Mouse (Mus musculus) stomach, postnatal 0 days (tissue): ENCODE data around the gene Stra6. TPM values are rescaled to one million over a fixed set of nuclear protein-coding genes. Genes with fewer than 3 reads are reported as not detected.

ENCODE experiments used
- ATAC-seq: fragments of 200-750 bp; cut with Nextera tagmentation; 2 replicates; pipeline ENCODE4 v1.8.0; 2017; ENCODE audit not compliant: low FRiP score, low TSS enrichment
- DNase-seq: peaks from one replicate; pipeline ENCODE4 v3.0.0-alpha.2; 2016; ENCODE audit warnings: low spot score
- H3K27ac ChIP-seq: fragments of 300-500 bp; sonication (generic); replicated peaks from 2 replicates; pipeline ENCODE4 v1.5.1; 2014; ENCODE audit warnings: mild to moderate bottlenecking, control low read depth
- H3K27me3 ChIP-seq: fragments of 300-500 bp; sonication (generic); 2 replicates; pipeline ENCODE4 v1.6.1; 2014; ENCODE audit warnings: low read length; ENCODE audit not compliant: control insufficient read depth, insufficient read depth
- H3K36me3 ChIP-seq: fragments of 300-500 bp; sonication (generic); 2 replicates; pipeline ENCODE4 v1.6.1; 2014; ENCODE audit warnings: low read length, mixed read lengths; ENCODE audit not compliant: control insufficient read depth, insufficient read depth
- H3K4me1 ChIP-seq: fragments of 300-500 bp; sonication (generic); replicated peaks from 2 replicates; pipeline ENCODE4 v1.6.1; 2014; ENCODE audit warnings: antibody characterized with exemption; ENCODE audit not compliant: control insufficient read depth, insufficient read depth
- H3K4me2 ChIP-seq: fragments of 300-500 bp; sonication (generic); replicated peaks from 2 replicates; pipeline ENCODE4 v1.6.1; 2014; ENCODE audit warnings: low read depth, mild to moderate bottlenecking, control low read depth, moderate library complexity
- H3K4me3 ChIP-seq: fragments of 300-500 bp; sonication (generic); 2 replicates; pipeline ENCODE4 v1.5.1; 2014; ENCODE audit warnings: low read depth, low read length, control low read depth
- H3K9ac ChIP-seq: fragments of 300-500 bp; sonication (generic); 2 replicates; pipeline ENCODE4 v1.6.1; 2014; ENCODE audit warnings: mild to moderate bottlenecking, low read length, control low read depth, mixed read lengths
- H3K9me3 ChIP-seq: fragments of 300-500 bp; sonication (generic); 2 replicates; pipeline ENCODE4 v1.6.1; 2016; ENCODE audit warnings: low read length; ENCODE audit not compliant: control insufficient read depth
- CTCF ChIP-seq: IDR thresholded peaks from 2 replicates; pipeline ENCODE4 v1.5.1; 2016; ENCODE audit warnings: antibody characterized with exemption, low read depth, mild to moderate bottlenecking, moderate library complexity
- EP300 ChIP-seq: optimal IDR thresholded peaks from 2 replicates; pipeline ENCODE3; 2016; ENCODE audit warnings: antibody characterized with exemption
- WGBS: fragments of 180-500 bp; shearing (Covaris S2); extraction: QIAGEN DNeasy Blood & Tissue Kit; methylation state at CpG from one replicate; pipeline ENCODE4 v1.1.7; 2014; 5-methylcytosine and 5-hydroxymethylcytosine counted together
- polyA plus RNA-seq: library from polyadenylated mRNA; unstranded; fragments of >200 nt; fragmentation: Nextera tagmentation; extraction: Ambion mirVana; gene quantifications from 2 replicates; pipeline ENCODE4 v1.2.1, GENCODE M21; 2015

Stra6 gene
- polyA plus RNA-seq, 1 experiment from 2014 or later = 0.18 TPM

DNA sequence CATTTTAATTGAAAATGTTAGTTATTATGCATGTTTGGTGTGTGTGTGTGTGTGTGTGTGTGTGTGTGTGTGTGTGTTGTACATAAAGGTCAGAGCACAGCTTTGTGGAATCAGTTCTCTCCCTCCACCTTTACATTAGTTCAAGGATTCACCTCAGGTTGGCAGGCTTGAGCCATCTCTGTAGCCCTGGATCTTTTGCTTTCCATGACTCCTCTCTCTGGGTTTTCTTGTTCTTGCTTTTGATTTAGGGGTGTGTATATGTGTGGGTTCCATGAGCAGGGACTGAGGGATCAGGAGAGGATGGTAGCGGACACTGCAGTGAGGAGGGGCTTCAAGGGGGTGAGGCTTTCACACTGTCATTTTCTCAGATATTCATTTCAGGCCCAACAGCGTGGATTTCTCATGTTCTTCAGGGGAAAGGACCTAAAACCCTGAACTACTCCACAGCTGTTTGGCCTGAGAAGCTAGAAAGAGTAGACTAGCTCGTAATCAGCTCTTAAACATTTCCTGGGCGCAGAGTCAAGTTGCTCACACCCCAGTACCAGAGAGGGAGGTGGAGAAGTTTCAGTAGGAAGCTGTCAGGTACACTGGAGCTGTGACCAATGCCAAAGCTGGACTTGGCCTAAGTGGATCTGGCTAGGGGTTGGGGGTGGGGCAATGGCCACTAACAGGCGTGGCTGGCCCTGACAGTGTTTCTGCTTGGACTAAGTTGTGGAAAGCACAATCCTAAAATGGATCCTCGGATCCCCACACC, 2.6 kb downstream of the Stra6 start:
- H3K4me2 ChIP-seq = no peak overlapping the region
- H3K27ac ChIP-seq = no peak overlapping the region
- no peaks in the 10 kb centered on the region for H3K27me3 ChIP-seq
- H3K4me3 ChIP-seq = no peak overlapping the region
- H3K9ac ChIP-seq = no peak overlapping the region
- H3K36me3 ChIP-seq = no peaks in the 10 kb centered on the region
- TF ChIP-seq EP300 (no peak), CTCF (peak; percentile 46)
- H3K4me1 ChIP-seq = no peaks in the 10 kb centered on the region
- whole genome bisulfite sequencing = 59% methylated on average over 6 of the region's 6 CpGs
- ATAC-seq (no peak), DNase-seq (no peak)
- H3K9me3 ChIP-seq = no peaks in the 10 kb centered on the region

DNA sequence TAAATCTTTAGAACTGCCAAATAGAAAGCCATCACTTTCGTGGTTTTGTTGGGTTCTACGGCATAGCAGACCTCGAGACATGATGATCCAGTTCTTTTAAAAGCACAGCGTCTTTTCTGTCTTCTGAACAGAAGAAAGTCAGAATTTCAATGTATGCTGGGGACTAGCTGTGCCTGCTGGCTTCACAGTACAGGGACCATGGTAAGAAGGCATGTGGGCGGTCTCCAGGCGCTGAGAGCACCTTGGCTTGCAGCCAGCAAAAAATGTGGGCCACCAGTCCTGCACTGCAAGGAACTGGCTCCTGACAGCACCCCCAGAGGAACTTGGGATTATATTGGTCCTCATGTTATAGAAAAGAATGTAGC, 3.1 kb downstream of the Stra6 start:
- no peak for ATAC-seq
- no peaks in the 10 kb centered on the region for H3K4me1 ChIP-seq

GRCm38 (mm10) chr9:58067546-58067945, 4.0 kb downstream of the Stra6 start:
- no peak for ATAC-seq
- Histone ChIP-seq H3K4me1 (no peaks in the 10 kb centered on the region), H3K4me3 (no peak overlapping the region), H3K9ac (no peak overlapping the region), H3K27me3 (no peaks in the 10 kb centered on the region), H3K27ac (no peak overlapping the region), H3K4me2 (no peak overlapping the region), H3K36me3 (no peaks in the 10 kb centered on the region), H3K9me3 (no peaks in the 10 kb centered on the region)
- no peak for DNase-seq
- no peak for TF ChIP-seq CTCF
- no peak for TF ChIP-seq EP300
- 85% methylated on average over 3 of the region's 3 CpGs for WGBS

More for the DNA sequence above, 3.1 kb downstream of the Stra6 start:
- no peak overlapping the region for H3K27ac ChIP-seq
- H3K4me2 ChIP-seq = no peak overlapping the region
- no peak overlapping the region for H3K9ac ChIP-seq
- TF ChIP-seq EP300 (no peak), CTCF (no peak)
- H3K4me3 ChIP-seq = no peak overlapping the region
- 63% methylated on average over 6 of the region's 6 CpGs for WGBS
- no peaks in the 10 kb centered on the region for H3K27me3 ChIP-seq
- H3K9me3 ChIP-seq = no peaks in the 10 kb centered on the region
- DNase-seq = no peak
- H3K36me3 ChIP-seq = no peaks in the 10 kb centered on the region

DNA sequence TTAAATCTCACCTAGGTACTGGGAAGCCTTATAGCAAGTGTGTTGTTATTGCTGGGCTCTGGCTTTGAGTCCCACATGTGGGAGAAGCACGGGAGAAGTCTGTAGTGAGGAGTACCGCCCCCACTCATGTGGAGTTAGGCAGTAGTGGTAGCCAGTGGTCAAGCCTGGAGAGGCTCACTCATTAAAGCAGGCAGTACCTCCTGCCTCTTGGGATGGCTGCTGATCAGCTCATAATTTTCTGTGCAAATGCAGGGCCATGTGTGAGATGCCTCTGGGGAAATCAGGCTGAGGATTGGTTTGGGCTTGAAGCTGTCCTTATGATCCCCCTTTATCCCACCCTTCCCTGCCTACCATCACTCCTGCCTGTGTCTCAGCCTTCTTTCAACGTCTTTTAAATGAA, 11.0 kb downstream of the Stra6 start:
- Histone ChIP-seq H3K27ac (no peak overlapping the region), H3K9ac (no peak overlapping the region), H3K4me3 (no peak overlapping the region), H3K36me3 (no peaks in the 10 kb centered on the region), H3K27me3 (no peaks in the 10 kb centered on the region), H3K9me3 (no peaks in the 10 kb centered on the region), H3K4me1 (no peaks in the 10 kb centered on the region), H3K4me2 (no peak overlapping the region)
- no peak for ATAC-seq
- TF ChIP-seq CTCF = no peak
- TF ChIP-seq EP300 = no peak
- no peak for DNase-seq
- 48% methylated on average over 3 of the region's 3 CpGs for WGBS

- H3K4me3 ChIP-seq = no peak overlapping the region
- H3K27ac ChIP-seq = no peak overlapping the region
- no peak overlapping the region for H3K9ac ChIP-seq
- WGBS = 23% methylated on average over 8 of the region's 8 CpGs
- no peaks in the 10 kb centered on the region for H3K4me1 ChIP-seq
- no peak for ATAC-seq
- no peaks in the 10 kb centered on the region for H3K27me3 ChIP-seq
- TF ChIP-seq EP300 (no peak), CTCF (no peak)
- H3K36me3 ChIP-seq = no peaks in the 10 kb centered on the region
- H3K4me2 ChIP-seq = no peak overlapping the region
- H3K9me3 ChIP-seq = no peaks in the 10 kb centered on the region
- no peak for DNase-seq
These were observed 21.0 kb downstream of the Stra6 start for GRCm38 (mm10) chr9:58084586-58084985.

DNA sequence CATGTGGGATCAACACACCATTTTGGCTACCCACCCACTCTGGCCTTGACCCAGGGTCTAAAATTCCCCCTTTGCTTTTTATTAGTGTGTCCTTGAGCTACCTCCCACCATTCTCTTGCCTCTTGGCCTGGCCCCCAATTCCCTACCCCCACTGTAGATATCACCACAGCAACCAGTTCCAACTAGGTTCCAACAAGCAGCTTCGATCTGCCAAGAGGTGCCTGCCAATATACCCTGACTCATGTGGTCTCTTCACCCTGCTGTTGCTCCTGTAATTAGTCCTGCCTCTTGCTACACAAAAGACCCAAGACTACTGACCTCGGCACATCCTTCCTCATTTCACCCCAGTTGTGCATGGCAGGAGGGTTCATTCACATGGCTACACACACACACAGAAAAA, 21.5 kb downstream of the Stra6 start:
- no peaks in the 10 kb centered on the region for H3K36me3 ChIP-seq
- H3K9me3 ChIP-seq = no peaks in the 10 kb centered on the region
- DNase-seq = no peak
- WGBS = 25% methylated on average over 2 of the region's 2 CpGs
- H3K4me3 ChIP-seq = no peak overlapping the region
- H3K9ac ChIP-seq = no peak overlapping the region
- TF ChIP-seq CTCF (no peak), EP300 (no peak)
- H3K27ac ChIP-seq = no peak overlapping the region
- H3K27me3 ChIP-seq = no peaks in the 10 kb centered on the region
- H3K4me1 ChIP-seq = no peaks in the 10 kb centered on the region
- H3K4me2 ChIP-seq = no peak overlapping the region
- no peak for ATAC-seq
